Mouse (Mus musculus) urinary bladder, adult 2 months (tissue): ENCODE measurements around the gene Rhox2a. TPM values are rescaled to one million over a fixed set of nuclear protein-coding genes. Genes with fewer than 3 reads are reported as not detected.
"Not testable (repeated sequence)": the region's sequence is repeated elsewhere in the genome, so short reads cannot be mapped to it uniquely, and the experiment has no call there.

Experiments
- DNase-seq: peaks from one replicate; pipeline ENCODE4 v3.0.0; 2022; ENCODE audit warnings: low spot score
- polyA plus RNA-seq: library from polyadenylated mRNA; depleted of rRNA; stranded (reverse); fragments of >200 nt; gene quantifications from 2 replicates; pipeline ENCODE4 v1.2.3, GENCODE M21; 2012; rRNA removed

Gene Rhox2a
- not detected in 2 replicates for polyA plus RNA-seq

DNA sequence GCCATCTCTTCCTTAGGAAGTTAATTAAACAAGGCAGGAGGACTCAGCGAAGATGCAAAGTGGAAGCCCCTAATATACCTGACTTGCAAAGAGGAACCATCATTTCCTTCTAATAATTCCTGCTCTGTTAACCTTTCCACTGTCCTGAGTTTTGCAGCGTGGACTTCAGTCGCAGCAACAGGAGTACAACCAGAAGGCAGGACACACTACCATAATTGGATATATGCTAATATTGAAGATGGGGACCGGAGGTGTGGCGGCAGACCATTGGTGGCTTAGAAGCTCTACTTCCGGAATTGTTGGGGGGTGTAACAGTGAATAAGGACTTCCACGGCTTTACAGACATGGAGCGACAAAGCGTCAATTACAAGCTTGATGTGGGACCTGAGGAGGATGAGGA, at the start of gene Rhox2a:
TSS of gene Rhox2a (plus strand) at position 301 of the 400 bp plus-strand sequence.
- DNase-seq = not testable (repeated sequence)

DNA sequence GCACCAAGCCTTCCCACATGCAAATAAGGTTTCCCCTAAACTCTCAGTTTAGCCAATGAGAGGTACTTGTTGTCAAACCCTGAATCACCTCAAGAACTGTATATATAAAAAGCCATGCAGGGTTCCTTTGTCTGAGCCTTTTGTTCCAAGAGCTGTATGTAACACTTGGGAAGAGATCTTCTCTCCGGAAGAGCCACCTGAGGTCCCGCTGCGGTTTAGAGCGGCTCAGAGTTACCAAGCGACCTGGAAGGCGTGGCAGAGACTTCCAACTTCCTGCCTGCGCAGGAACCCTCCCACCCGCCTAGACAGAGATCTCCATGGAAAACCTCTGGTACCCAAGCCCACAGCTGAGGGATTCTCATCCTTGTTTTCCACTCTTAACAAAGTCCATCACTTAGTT, 46.1 kb upstream of the Rhox2a start:
- DNase-seq = no peak

- DNase-seq = no peak
Measured at GRCm38 (mm10) chrX:37210941-37211340, 33.8 kb upstream of the Rhox2a start, which contains the start of gene Gm9. Gene Gm9, minus strand, starts transcription at chrX:37211041.

- DNase-seq = not testable (repeated sequence)
Measured at GRCm38 (mm10) chrX:37222158-37222557, 22.6 kb upstream of the Rhox2a start, which contains the start of gene Rhox1. Gene Rhox1, minus strand, starts transcription at chrX:37222258.

GRCm38 (mm10) chrX:37249619-37250018, 4.8 kb downstream of the Rhox2a start, which contains the start of gene Rhox3a:
Gene Rhox3a, plus strand, starts transcription at chrX:37249919.
- not testable (repeated sequence) for DNase-seq

DNA sequence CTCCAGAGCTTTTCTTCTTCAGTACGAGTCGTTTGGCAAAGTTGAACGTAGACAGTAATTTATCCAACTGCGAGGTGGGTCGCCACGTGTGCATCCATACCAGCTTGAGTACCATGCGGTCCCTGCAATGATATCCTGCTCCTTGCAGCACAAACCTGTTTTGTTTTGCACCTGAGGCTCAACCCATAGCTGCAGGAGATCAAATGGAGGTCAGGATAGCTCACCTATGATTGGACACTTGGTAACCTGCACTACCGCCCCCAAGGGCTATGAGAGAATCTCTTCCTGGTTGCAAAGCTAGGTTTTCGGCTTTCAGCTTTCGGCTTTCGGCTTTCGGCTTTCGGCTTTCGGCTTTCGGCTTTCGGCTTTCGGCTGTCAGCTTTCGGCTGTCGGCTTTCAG, 20.3 kb downstream of the Rhox2a start, which contains the start of gene Rhox4a:
TSS of gene Rhox4a (plus strand) at position 301 of the 400 bp plus-strand sequence.
- not testable (repeated sequence) for DNase-seq

Other genes with a start within 250 kb of the Rhox2a start
- gene Sowahd, start 196.1 kb upstream of the Rhox2a start, polyA plus RNA-seq = not detected in 2 replicates
- gene Rpl39, start 159.6 kb upstream of the Rhox2a start, polyA plus RNA-seq = 986 and 1,015 TPM in 2 replicates
- gene Upf3b, start 134.7 kb upstream of the Rhox2a start, polyA plus RNA-seq = 30.7 and 32.1 TPM in 2 replicates
- 4.2 and 5.3 TPM in 2 replicates for gene Nkap, start 118.2 kb upstream of the Rhox2a start, polyA plus RNA-seq
- not detected in 2 replicates for gene Akap14, start 76.1 kb upstream of the Rhox2a start, polyA plus RNA-seq
- 400 and 528 TPM in 2 replicates for gene Ndufa1, start 53.8 kb upstream of the Rhox2a start, polyA plus RNA-seq
- gene Rnf113a1, start 53.7 kb upstream of the Rhox2a start, polyA plus RNA-seq = 5.9 and 7.4 TPM in 2 replicates
- not detected in 2 replicates for gene Gm9, start 33.9 kb upstream of the Rhox2a start, polyA plus RNA-seq
- not detected in 2 replicates for gene Rhox1, start 22.7 kb upstream of the Rhox2a start, polyA plus RNA-seq
- not detected in 2 replicates for gene Rhox3a, start 4.9 kb downstream of the Rhox2a start, polyA plus RNA-seq
- gene Rhox4a, start 20.4 kb downstream of the Rhox2a start, polyA plus RNA-seq = not detected in 2 replicates
- not detected in 2 replicates for gene Rhox3a2, start 135.1 kb downstream of the Rhox2a start, polyA plus RNA-seq
- not detected in 2 replicates for gene Rhox4a2, start 145.9 kb downstream of the Rhox2a start, polyA plus RNA-seq
- not detected in 2 replicates for gene Rhox2b, start 167.1 kb downstream of the Rhox2a start, polyA plus RNA-seq
- gene Rhox4b, start 187.5 kb downstream of the Rhox2a start, polyA plus RNA-seq = not detected in 2 replicates
- not detected in 2 replicates for gene Rhox2c, start 208.7 kb downstream of the Rhox2a start, polyA plus RNA-seq
- not detected in 2 replicates for gene Rhox3c, start 213.6 kb downstream of the Rhox2a start, polyA plus RNA-seq
- gene Rhox4c, start 235.4 kb downstream of the Rhox2a start, polyA plus RNA-seq = not detected in 2 replicates
- not detected in 2 replicates for gene Rhox2d, start 248.5 kb downstream of the Rhox2a start, polyA plus RNA-seq